In genomic region chrX:13467121-13467571, GRCm38 (mm10) we compare ENCODE assay signal across 13 mouse cellular contexts. TPM values are rescaled to one million over a fixed set of nuclear protein-coding genes. Genes with fewer than 3 reads are reported as not detected.
A peak's percentile ranks its signal among the peaks of the same experiment; 100 is the strongest.
DNase-seq lines count a peak whose midpoint lies in the region; ATAC-seq lines count a peak whose summit lies in the region.
"Had no signal": no experiment of that assay in that cellular context is flagged by ENCODE, and none has a peak within 500 bp of the region (broad histone marks: within the 10 kb centered on the region; RNA-seq: fewer than 3 reads in every experiment).

No protein-coding gene starts in this region.

- peak; percentile 37 for ATAC-seq in cerebellum, adult (ENCODE audit: insufficient number of reproducible peaks, low FRiP score, low TSS enrichment)
- ATAC-seq: forebrain, embryonic 15.5 days; inflammation-experienced regulatory T-cells, adult 6 months; liver, embryonic 12.5 days; lung, postnatal 0 days had no signal

- DNase-seq in left cerebral cortex, postnatal 4 days = peak; percentile 11
- no peak for DNase-seq in left cerebral cortex, postnatal 25 days (ENCODE audit: low spot score in 2 of 2)
- peak; percentile 34 to 62 for DNase-seq in cerebellum, adult 18-20 months
- peak; percentile 37 to 64 for DNase-seq in cerebellum, postnatal 36 days
- no peak for DNase-seq in adrenal gland, postnatal 25 days
- DNase-seq in natural killer cell, adult 2 months (ENCODE audit: low spot score in 2 of 2) = no peak
- DNase-seq: spleen, adult 18-20 months had no signal

- intact Hi-C loops in left cerebral cortex, postnatal 4 days (cut with DNase I) = loop anchor here (10.0 kb wide), 1 partner anchor 182 kb away; the partner anchor contains the start of gene Ddx3x
- intact Hi-C loops in left cerebral cortex, postnatal 25 days (cut with DNase I) = loop anchor here (5.0 kb wide), 1 partner anchor 45 kb away; no protein-coding TSS in a partner anchor

RNA-seq across cellular contexts. Expression of gene Nyx, which starts 1.2 kb away (rescaled TPM):
- total RNA-seq in left cerebral cortex, postnatal 4 days (2021) = 1 to 10 TPM in 1 of 2 experiments, under 1 TPM in 1; 0.54 to 1.1 TPM
- total RNA-seq in left cerebral cortex, postnatal 25 days (2021) = under 1 TPM; 0.23 to 0.55 TPM
- 0.24 and 0.33 TPM in 2 replicates for total RNA-seq in adrenal gland, postnatal 25 days (2021)
- total RNA-seq: granulocyte monocyte progenitor cell, adult 5-6 weeks had no signal

Comparison
In these comparisons a context has a peak if more than half of its experiments do, and no peak if none do; other contexts are left out.
1. DNase-seq: peak in left cerebral cortex, postnatal 4 days (single experiment), cerebellum, adult 18-20 months (2 of 2) and cerebellum, postnatal 36 days (2 of 2); none in left cerebral cortex, postnatal 25 days (0 of 2), adrenal gland, postnatal 25 days (single experiment) and natural killer cell, adult 2 months (0 of 2).